Mouse (Mus musculus) stomach, postnatal 0 days (tissue): Measurements from ENCODE around the gene Bach1. TPM values are rescaled to one million over a fixed set of nuclear protein-coding genes. Genes with fewer than 3 reads are reported as not detected.

Experiments
- ATAC-seq: fragments of 200-750 bp; cut with Nextera tagmentation; 2 replicates; pipeline ENCODE4 v1.8.0; 2017; ENCODE audit not compliant: low FRiP score, low TSS enrichment
- DNase-seq: peaks from one replicate; pipeline ENCODE4 v3.0.0-alpha.2; 2016; ENCODE audit warnings: low spot score
- H3K27ac ChIP-seq: fragments of 300-500 bp; sonication (generic); replicated peaks from 2 replicates; pipeline ENCODE4 v1.5.1; 2014; ENCODE audit warnings: mild to moderate bottlenecking, control low read depth
- H3K27me3 ChIP-seq: fragments of 300-500 bp; sonication (generic); 2 replicates; pipeline ENCODE4 v1.6.1; 2014; ENCODE audit warnings: low read length; ENCODE audit not compliant: control insufficient read depth, insufficient read depth
- H3K36me3 ChIP-seq: fragments of 300-500 bp; sonication (generic); 2 replicates; pipeline ENCODE4 v1.6.1; 2014; ENCODE audit warnings: low read length, mixed read lengths; ENCODE audit not compliant: control insufficient read depth, insufficient read depth
- H3K4me1 ChIP-seq: fragments of 300-500 bp; sonication (generic); replicated peaks from 2 replicates; pipeline ENCODE4 v1.6.1; 2014; ENCODE audit warnings: antibody characterized with exemption; ENCODE audit not compliant: control insufficient read depth, insufficient read depth
- H3K4me2 ChIP-seq: fragments of 300-500 bp; sonication (generic); replicated peaks from 2 replicates; pipeline ENCODE4 v1.6.1; 2014; ENCODE audit warnings: low read depth, mild to moderate bottlenecking, control low read depth, moderate library complexity
- H3K4me3 ChIP-seq: fragments of 300-500 bp; sonication (generic); 2 replicates; pipeline ENCODE4 v1.5.1; 2014; ENCODE audit warnings: low read depth, low read length, control low read depth
- H3K9ac ChIP-seq: fragments of 300-500 bp; sonication (generic); 2 replicates; pipeline ENCODE4 v1.6.1; 2014; ENCODE audit warnings: mild to moderate bottlenecking, low read length, control low read depth, mixed read lengths
- H3K9me3 ChIP-seq: fragments of 300-500 bp; sonication (generic); 2 replicates; pipeline ENCODE4 v1.6.1; 2016; ENCODE audit warnings: low read length; ENCODE audit not compliant: control insufficient read depth
- CTCF ChIP-seq: IDR thresholded peaks from 2 replicates; pipeline ENCODE4 v1.5.1; 2016; ENCODE audit warnings: antibody characterized with exemption, low read depth, mild to moderate bottlenecking, moderate library complexity
- EP300 ChIP-seq: optimal IDR thresholded peaks from 2 replicates; pipeline ENCODE3; 2016; ENCODE audit warnings: antibody characterized with exemption
- WGBS: fragments of 180-500 bp; shearing (Covaris S2); extraction: QIAGEN DNeasy Blood & Tissue Kit; methylation state at CpG from one replicate; pipeline ENCODE4 v1.1.7; 2014; 5-methylcytosine and 5-hydroxymethylcytosine counted together
- polyA plus RNA-seq: library from polyadenylated mRNA; unstranded; fragments of >200 nt; fragmentation: Nextera tagmentation; extraction: Ambion mirVana; gene quantifications from 2 replicates; pipeline ENCODE4 v1.2.1, GENCODE M21; 2015

The Bach1 gene
- polyA plus RNA-seq, 1 experiment from 2014 or later, result 5.3 TPM

DNA sequence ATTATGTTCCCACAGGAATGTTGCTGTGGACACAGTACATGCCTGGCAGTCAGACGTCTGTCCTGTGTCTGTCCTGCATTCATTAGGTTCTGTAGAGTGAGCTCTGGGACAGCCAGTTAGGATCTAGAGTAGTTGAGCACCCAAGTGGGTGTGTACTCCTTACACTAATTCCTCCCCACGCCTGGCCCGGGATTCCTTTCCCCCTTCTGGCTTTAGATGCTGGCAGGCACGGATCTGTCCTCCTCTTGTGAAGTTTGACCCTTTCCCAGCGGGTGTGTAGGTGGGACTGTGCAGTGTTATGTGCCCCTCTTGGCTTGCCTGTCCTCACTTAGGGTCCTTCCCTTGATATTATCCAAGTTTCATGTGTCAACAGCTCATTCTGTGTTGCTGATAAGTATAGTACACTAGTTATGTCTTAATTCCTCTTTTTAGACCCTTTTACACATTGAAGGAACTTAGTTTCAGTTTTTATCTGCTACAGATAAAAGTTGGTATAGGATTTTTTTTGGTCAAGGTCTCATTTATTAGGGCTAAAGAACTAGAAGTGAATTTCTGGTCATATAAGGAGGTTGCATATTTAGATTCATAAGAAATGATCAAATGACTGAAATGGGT is 18.4 kb downstream of the Bach1 start:
- Histone ChIP-seq H3K9ac (no peak overlapping the region), H3K27ac (no peak overlapping the region), H3K4me1 (peaks cover 5% of the 10 kb centered on the region; the same call in 1 of the 2 replicates), H3K9me3 (no peaks in the 10 kb centered on the region), H3K4me3 (no peak overlapping the region), H3K4me2 (no peak overlapping the region), H3K36me3 (peaks cover 2% of the 10 kb centered on the region; the same call in 1 of the 2 replicates), H3K27me3 (no peaks in the 10 kb centered on the region)
- no peak for TF ChIP-seq CTCF
- no peak for TF ChIP-seq EP300
- WGBS, result 31% methylated on average over 5 of the region's 5 CpGs
- ATAC-seq (no peak), DNase-seq (no peak)

DNA sequence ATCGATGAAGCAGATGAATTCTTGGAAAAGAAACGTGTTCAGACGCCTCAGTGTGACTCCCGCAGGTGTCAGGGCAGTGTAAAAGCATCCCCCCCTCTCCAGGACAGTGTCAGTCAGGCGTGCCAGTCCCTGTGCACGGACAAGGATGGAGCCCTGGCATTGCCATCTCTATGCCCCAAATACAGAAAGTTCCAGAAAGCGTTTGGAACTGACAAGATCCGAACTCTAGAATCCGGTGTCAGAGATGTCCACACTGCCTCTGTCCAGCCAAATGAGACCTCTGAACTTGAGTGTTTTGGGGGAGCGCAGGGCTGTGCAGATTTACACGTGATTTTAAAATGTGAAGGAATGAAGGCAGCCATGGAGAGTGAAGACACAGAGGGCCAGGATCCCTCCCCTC is 20.3 kb downstream of the Bach1 start:
- H3K9me3 ChIP-seq, result no peaks in the 10 kb centered on the region
- no peak for DNase-seq
- 88% methylated on average over 11 of the region's 11 CpGs for WGBS

DNA sequence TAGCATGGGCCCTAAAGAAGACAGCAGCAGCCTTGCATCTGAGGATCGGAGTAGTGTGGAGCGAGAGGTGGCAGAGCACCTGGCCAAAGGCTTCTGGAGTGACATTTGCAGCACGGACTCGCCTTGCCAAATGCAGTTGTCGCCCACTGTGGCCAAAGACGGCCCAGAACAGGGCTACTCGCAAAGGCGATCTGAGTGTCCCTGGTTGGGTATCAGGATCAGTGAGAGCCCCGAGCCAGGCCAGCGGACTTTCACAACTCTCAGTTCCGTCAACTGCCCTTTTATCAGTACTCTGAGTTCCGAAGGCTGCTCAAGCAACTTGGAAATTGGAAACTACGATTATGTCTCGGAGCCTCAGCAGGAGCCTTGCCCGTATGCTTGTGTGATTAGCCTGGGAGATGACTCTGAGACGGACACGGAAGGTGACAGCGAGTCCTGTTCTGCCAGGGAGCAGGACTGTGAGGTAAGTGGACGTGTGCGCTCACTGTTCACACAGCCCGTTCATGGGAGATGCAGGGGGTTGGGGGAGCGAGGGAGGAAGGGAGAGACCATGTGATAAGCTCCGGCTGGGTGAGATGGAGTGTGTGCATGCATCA is 21.0 kb downstream of the Bach1 start:
- Histone ChIP-seq H3K9me3 (no peaks in the 10 kb centered on the region), H3K36me3 (peaks cover 10% of the 10 kb centered on the region), H3K27ac (no peak overlapping the region), H3K4me1 (no peaks in the 10 kb centered on the region), H3K27me3 (no peaks in the 10 kb centered on the region), H3K4me2 (no peak overlapping the region), H3K9ac (no peak overlapping the region), H3K4me3 (no peak overlapping the region)
- DNase-seq (no peak), ATAC-seq (no peak)
- TF ChIP-seq EP300 (no peak), CTCF (no peak)
- 93% methylated on average over 23 of the region's 23 CpGs for WGBS

More for the DNA sequence above, 20.3 kb downstream of the Bach1 start:
- Histone ChIP-seq H3K9ac (no peak overlapping the region), H3K4me3 (no peak overlapping the region), H3K4me1 (0 out of 2 replicates have a peak, but pooled peaks cover 2% of the 10 kb centered on the region), H3K36me3 (peaks cover 10% of the 10 kb centered on the region), H3K4me2 (no peak overlapping the region), H3K27ac (no peak overlapping the region), H3K27me3 (no peaks in the 10 kb centered on the region)
- no peak for ATAC-seq
- TF ChIP-seq EP300, result no peak
- no peak for TF ChIP-seq CTCF

DNA sequence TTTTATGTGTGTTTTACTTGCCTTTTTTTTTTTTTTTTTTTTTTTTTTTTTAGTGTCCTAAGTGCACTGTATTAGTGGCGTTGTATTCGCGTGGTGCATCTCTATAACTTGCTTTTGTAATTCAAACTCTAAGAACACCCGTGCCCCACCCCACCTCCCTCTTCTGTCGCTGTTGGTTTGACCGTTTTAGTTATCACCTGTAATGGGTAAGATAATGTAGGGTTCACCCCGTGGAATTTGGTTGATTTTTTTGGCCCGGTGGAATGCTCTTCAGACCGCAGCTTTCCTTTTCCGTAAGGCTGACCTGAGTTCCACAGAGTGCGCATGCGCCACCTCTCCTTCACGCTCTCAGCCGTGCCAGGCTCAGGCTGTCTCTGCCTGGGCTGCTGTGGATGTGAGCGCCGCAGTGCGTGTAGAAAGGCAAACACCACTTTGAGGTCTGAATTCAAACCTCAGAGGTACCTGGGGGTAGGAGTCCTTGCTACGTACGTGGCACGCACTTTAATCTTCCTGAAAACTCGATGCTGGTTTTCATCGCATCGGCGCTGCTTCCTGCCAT is 22.2 kb downstream of the Bach1 start:
- Histone ChIP-seq H3K9me3 (no peaks in the 10 kb centered on the region), H3K4me1 (no peaks in the 10 kb centered on the region), H3K36me3 (peaks cover 8% of the 10 kb centered on the region), H3K4me2 (no peak overlapping the region), H3K27ac (no peak overlapping the region), H3K9ac (no peak overlapping the region), H3K27me3 (no peaks in the 10 kb centered on the region), H3K4me3 (no peak overlapping the region)
- DNase-seq (no peak), ATAC-seq (no peak)
- 94% methylated on average over 24 of the region's 24 CpGs for WGBS
- TF ChIP-seq EP300 (no peak), CTCF (no peak)

DNA sequence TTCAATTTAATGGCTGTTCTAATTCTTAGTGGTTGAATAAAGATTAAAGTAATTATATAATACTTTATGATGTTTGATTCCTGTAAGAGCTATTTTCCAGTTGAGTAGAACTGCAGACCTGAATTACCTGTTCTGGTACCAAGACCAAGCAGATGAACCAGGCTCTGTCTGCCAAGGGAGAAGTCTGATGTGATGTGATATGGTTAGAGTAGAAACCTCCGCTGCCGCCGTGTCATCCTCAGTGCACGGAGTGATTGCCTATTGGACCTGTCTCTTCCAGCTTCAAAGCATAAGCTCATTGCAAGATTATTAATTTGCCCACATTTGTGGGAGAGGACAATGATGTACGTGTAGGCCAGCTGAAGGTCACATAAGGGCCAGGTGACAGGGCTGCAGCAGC is 24.1 kb downstream of the Bach1 start:
- no peak for DNase-seq
- 92% methylated on average over 5 of the region's 5 CpGs for WGBS
- no peaks in the 10 kb centered on the region for H3K9me3 ChIP-seq
- no peaks in the 10 kb centered on the region for H3K4me1 ChIP-seq
- no peak overlapping the region for H3K4me3 ChIP-seq
- H3K4me2 ChIP-seq, result no peak overlapping the region
- no peak overlapping the region for H3K9ac ChIP-seq
- no peak overlapping the region for H3K27ac ChIP-seq
- TF ChIP-seq EP300, result no peak
- TF ChIP-seq CTCF, result no peak
- H3K27me3 ChIP-seq, result no peaks in the 10 kb centered on the region
- ATAC-seq, result no peak
- H3K36me3 ChIP-seq, result peaks cover 8% of the 10 kb centered on the region

DNA sequence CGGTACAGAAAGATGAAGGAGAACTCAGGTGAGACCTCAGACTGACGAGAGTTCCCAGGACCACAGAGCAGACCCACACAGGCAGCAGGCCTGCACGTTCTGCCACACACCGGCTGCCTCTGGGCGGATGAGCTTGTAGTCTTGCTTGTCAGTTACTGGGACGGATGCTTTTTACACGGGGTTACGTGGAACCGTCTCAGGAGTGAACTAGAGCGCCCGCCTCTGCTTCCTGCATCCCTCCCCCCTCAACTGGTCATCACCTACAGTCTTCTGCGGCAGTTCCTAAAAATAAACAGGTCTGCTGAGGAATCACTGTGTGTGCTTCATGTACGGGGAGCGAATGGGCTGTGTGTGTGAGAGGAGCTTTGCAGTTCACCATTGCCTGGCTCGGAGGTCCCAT is 24.7 kb downstream of the Bach1 start:
- Histone ChIP-seq H3K4me1 (no peaks in the 10 kb centered on the region), H3K27ac (no peak overlapping the region), H3K9me3 (no peaks in the 10 kb centered on the region), H3K4me2 (no peak overlapping the region), H3K4me3 (no peak overlapping the region), H3K36me3 (peaks cover 10% of the 10 kb centered on the region), H3K27me3 (no peaks in the 10 kb centered on the region), H3K9ac (no peak overlapping the region)
- TF ChIP-seq CTCF (no peak), EP300 (no peak)
- DNase-seq (no peak), ATAC-seq (no peak)
- WGBS, result 85% methylated on average over 15 of the region's 15 CpGs
